Mouse (Mus musculus) embryonic fibroblast, embryonic 13.5 days (primary cell): ENCODE data around the gene Spc25.

Experiments
- CTCF ChIP-seq: IDR thresholded peaks from 2 replicates; pipeline ENCODE4 v1.5.1; 2011; ENCODE audit warnings: mild to moderate bottlenecking, control low read depth, low read length, moderate library complexity, borderline replicate concordance; ENCODE audit not compliant: insufficient read depth
- POLR2A ChIP-seq: IDR thresholded peaks from 2 replicates; pipeline ENCODE4 v1.6.1; 2011; ENCODE audit warnings: low read depth, mild to moderate bottlenecking, control low read depth, low read length, moderate library complexity

GRCm38 (mm10) chr2:69212652-69213051, 6.7 kb upstream of the Spc25 start:
- TF ChIP-seq POLR2A, result no peak
- no peak for TF ChIP-seq CTCF
